Mouse (Mus musculus): Measurements from ENCODE around the gene Cdkl3.
"Not testable (repeated sequence)": the region's sequence is repeated elsewhere in the genome, so short reads cannot be mapped to it uniquely, and the experiment has no call there.

Gene Cdkl3

GRCm38 (mm10) chr11:52079978-52080377 lies 76.0 kb downstream of the Cdkl3 start:
- peak; percentile 61 for DNase-seq

GRCm38 (mm10) chr11:52080656-52081055 lies 76.6 kb downstream of the Cdkl3 start:
- no peak for DNase-seq

- DNase-seq = no peak
Observed at GRCm38 (mm10) chr11:52085857-52086203, 81.8 kb downstream of the Cdkl3 start.

- DNase-seq = no peak
Observed at GRCm38 (mm10) chr11:52086204-52086864, 82.3 kb downstream of the Cdkl3 start.

- DNase-seq = no peak
Observed at GRCm38 (mm10) chr11:52089291-52089690, 85.3 kb downstream of the Cdkl3 start.

GRCm38 (mm10) chr11:52091261-52091660 lies 87.2 kb downstream of the Cdkl3 start:
- no peak for DNase-seq

- DNase-seq = peak; percentile 16
Observed at GRCm38 (mm10) chr11:52094568-52094967, 90.5 kb downstream of the Cdkl3 start.

- DNase-seq = peak; percentile 20
Observed at GRCm38 (mm10) chr11:52097016-52097415, 93.0 kb downstream of the Cdkl3 start.

GRCm38 (mm10) chr11:52097596-52097995 lies 93.6 kb downstream of the Cdkl3 start:
- no peak for DNase-seq

- DNase-seq = peak; percentile 99
Observed at GRCm38 (mm10) chr11:52098398-52098946, 94.5 kb downstream of the Cdkl3 start, which contains the start of gene Ppp2ca. Ppp2ca (plus strand) TSS chr11:52098681.

GRCm38 (mm10) chr11:52099031-52099761 lies 95.2 kb downstream of the Cdkl3 start:
- DNase-seq = peak; percentile 82

GRCm38 (mm10) chr11:52099771-52100219 lies 95.8 kb downstream of the Cdkl3 start:
- DNase-seq = peak; percentile 14

- no peak for DNase-seq
Observed at GRCm38 (mm10) chr11:52102977-52103376, 99.0 kb downstream of the Cdkl3 start.

GRCm38 (mm10) chr11:52105503-52105902 lies 101.5 kb downstream of the Cdkl3 start:
- no peak for DNase-seq

- DNase-seq = no peak
Observed at GRCm38 (mm10) chr11:52106037-52106436, 102.0 kb downstream of the Cdkl3 start.

GRCm38 (mm10) chr11:52106438-52106837 lies 102.4 kb downstream of the Cdkl3 start:
- no peak for DNase-seq

- no peak for DNase-seq
Observed at GRCm38 (mm10) chr11:52108796-52109195, 104.8 kb downstream of the Cdkl3 start.

- DNase-seq = no peak
Observed at GRCm38 (mm10) chr11:52109421-52109820, 105.4 kb downstream of the Cdkl3 start.

- DNase-seq = no peak
Observed at GRCm38 (mm10) chr11:52115479-52115878, 111.5 kb downstream of the Cdkl3 start.

- DNase-seq = not testable (repeated sequence)
Observed at GRCm38 (mm10) chr11:52116117-52116516, 112.1 kb downstream of the Cdkl3 start.

- no peak for DNase-seq
Observed at GRCm38 (mm10) chr11:52117156-52117555, 113.1 kb downstream of the Cdkl3 start.

- not testable (repeated sequence) for DNase-seq
Observed at GRCm38 (mm10) chr11:52120415-52120814, 116.4 kb downstream of the Cdkl3 start.

GRCm38 (mm10) chr11:52122045-52122444 lies 118.0 kb downstream of the Cdkl3 start:
- DNase-seq = no peak

- no peak for DNase-seq
Observed at GRCm38 (mm10) chr11:52124468-52124867, 120.4 kb downstream of the Cdkl3 start.
